Mouse (Mus musculus): ENCODE measurements at regions not wholly inside any gene's neighbourhood (a gene's known extent, or its start where the extent isn't known, plus 50 kb on each side); places are given as distances from the start of the nearest gene placed in this dataset.
"Not testable (repeated sequence)": the region's sequence is repeated elsewhere in the genome, so short reads cannot be mapped to it uniquely, and the experiment has no call there.

DNA sequence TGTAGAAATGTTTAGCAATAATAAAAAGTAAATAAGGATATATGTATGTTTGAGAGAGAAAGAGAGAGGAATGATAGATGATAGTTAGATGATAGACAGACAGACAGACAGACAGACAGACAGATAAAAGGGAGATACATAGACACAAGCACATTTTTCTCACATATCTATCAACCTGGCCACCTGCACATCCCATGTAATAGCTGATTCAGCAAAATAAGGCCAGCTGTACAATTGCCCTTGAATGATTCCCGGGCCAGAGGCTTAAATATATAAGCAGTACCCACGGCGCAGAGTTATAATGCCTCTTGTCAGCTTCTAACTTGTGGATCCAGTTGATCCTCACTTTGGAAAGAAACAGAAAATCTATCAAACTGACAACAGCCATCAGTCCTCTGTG lies 178.5 kb downstream of the Tmem114 start:
- no peak for DNase-seq

DNA sequence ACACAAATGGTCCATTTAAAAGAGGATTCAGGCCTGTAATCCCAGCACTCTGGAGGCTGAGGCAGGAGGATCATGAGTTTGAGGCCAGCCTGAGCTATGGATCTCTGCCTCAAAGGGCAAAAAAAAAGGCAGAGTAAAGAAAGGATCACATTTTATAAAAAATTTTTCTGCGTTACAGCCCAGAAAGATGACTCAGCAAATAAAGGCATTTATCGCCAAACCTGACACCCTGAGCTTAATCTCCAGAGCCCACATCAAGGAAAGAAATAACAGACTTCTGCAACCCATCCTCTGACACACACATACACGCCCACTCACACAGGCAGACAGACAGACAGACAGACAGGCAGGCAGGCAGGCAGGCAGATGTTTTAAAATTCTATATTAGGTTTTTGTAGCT lies 179.3 kb downstream of the Tmem114 start:
- DNase-seq: no peak

DNA sequence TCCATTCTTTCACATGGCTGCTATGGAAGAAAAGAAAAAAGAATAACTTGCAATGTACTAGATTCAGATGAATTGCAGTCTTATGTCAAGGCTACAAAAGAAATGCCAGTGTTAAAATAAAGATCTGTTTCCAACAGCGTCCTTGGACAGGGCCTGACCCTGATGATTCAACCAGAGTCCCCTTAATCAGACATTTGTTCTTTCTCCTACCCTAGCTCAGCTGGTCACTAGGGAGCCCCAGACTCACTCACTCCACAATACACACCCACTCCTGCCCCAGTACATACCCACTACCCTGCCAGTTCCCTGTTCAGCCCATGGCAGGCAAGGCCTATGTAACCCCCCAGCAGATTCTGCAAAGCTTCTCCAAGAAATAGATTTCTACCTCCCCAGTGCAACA lies 190.6 kb downstream of the Tmem114 start:
- no peak for DNase-seq

DNA sequence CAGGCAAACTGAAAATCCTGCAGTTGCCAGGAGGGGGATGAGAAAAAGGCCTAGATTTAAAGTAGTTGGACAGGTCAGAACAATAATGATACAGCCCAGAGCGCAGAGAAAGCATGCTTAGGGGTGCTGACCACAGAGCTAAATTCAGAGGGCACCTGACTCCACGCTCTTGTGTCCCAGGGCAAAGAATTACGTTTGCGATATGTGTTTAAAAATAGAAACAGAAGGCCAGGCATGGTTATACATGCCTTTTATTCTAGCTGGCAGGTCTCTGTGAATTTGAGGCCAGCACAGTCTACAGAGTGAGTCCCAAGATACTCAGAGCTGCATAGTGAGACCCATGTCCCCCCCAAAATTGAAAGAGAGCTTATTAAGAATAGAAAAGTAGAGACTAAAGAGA lies 192.9 kb downstream of the Tmem114 start:
- no peak for DNase-seq

DNA sequence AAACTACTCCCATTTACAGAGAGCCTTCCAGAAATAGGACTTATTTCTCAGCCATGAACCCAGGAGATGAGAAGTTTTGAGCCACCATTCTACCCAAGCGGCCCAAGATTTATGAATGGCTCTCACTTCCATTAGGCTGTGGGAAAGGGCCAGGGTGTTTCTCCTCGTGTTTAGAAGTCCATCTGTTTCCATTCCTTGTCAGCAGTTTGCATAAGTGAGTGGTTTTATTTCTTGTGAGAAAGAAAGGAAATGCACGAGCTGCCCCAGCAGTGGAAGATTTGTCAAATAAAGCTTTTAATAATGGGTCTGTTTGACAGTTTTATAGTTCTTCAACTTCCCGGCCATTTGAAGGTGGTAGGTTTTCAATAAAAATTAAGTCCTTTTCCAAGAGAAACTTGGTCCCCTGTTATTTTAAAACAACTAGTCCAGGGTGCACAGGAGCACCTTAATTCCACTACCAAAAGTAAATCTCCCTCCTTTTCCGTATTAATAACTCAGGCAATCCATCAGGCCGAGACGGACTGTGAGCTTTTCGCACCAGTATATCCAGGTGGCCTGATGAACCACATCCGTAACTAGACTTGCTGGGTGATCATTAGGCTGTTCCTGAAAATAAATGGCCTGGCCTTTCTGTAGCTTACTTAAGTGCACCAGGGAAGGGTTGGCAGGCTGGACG lies 201.2 kb downstream of the Tmem114 start:
- no peak for DNase-seq

DNA sequence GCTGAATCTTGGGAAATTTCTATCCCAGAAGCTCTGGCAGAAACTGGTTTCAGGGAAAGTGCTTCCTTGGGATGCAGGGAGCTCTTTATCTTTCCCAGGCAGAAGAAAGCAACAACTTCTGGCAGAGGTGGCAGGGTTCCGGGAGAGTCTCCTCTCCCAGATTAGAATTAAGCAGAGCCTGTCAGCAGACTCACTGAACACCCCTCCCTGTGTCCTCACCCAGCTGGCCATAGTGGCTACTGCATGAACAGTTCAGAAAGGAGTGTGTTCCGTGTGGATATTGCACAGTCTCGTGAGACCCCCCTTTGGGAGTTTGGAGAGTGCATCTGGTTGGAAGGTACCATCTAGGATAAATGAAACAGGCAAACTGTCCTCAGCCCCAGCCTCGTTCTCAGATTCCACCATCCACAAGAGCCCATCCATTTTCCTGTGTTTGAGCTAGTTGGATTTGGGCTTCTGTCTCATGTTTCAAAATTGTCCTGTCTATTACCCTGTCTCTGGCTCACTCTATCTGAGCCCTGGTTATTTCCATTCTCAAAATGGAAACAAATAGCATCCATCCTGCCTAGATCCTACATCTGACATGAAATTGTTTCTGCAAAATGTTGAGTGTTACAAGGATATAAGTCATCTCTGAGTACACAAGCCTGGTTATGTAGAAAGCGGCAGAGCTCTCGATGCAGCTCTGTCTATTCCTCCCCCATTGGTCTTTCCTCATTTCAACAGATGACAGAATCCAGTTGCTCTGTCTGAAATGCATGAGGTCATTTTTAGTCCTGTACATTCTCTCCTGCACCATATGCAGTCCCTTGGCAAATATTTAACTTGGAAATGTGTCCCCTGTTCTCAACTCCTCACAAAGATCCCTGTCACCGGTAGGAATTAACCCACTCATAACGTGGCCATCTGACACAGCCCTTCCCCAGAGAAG lies 216.4 kb downstream of the Tmem114 start:
- DNase-seq: no peak

DNA sequence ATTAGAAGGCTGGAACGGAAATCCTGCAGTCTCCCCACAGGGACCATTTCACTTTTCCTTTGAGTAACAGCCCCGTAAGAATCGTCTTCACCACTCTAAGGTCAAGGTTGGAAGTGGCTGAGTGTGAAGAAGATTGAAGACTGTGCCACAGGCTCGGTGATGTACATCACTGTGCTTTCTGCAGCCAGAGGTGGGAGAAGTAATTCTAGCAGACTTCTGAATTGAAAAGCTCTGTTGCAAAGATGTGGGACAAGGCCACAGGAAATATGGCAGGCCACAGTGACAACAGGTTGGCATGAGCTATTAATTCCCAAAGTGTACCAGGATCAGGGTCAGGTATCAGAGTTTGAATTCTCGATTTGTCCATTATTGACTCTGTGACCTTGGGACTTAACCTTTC lies 219.9 kb downstream of the Tmem114 start:
- no peak for DNase-seq

DNA sequence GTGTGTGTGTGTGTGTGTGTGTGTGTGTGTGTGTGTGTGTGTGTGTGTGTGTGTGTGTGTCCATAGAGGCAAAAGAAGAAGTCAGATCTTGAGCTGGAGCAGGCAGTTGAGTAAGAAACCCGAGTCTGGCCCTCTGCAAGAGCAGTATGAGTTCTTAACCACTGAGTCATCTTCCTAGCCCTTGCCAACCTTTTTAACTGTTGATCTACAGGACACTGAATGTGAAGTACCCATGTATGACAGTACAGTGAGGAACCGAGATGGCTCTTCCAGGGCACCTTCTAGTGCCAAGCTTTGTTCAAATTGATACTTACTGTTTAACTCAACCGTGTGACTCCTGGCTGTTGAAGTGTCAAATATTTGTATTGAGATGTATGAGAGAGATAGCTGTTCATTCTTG lies 223.6 kb downstream of the Tmem114 start:
- DNase-seq: no peak

DNA sequence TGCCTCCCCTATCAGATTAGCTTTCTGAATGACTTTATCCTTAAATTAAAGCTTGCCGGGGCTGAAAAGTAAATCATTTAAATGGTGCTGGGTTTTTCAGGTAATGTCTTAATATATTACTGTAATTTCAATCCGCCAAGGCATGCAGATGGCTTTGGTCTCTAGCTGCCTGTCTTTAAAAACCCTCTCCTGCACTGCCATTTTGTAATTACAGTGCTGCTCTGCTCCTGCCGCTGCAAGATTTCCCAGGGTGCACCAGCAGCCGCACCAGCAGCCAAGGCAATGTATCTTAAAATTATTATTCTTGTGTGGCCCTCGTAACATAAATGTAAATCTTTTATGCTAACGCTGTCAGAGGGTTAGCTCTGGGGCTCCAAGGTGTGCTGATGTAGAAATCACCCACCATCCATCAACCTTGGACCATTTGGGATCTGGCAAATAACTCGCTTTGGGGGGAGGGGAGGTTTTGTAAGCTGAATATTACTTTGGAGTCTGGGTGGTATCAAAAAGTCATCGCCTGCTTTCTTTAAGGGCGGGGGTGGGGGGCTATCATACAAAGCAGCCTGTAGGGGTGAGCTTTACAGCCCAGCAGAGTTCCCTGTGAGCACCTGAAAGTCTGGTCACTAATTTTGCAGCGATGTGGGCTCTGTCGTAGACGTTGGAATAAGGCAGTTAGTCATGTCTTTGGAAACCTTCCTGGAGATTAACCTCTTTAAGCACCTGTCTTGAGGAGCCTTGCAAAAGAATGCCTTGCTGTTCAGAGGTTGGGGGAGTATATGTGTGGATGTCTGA lies 226.0 kb downstream of the Tmem114 start:
- DNase-seq: no peak

DNA sequence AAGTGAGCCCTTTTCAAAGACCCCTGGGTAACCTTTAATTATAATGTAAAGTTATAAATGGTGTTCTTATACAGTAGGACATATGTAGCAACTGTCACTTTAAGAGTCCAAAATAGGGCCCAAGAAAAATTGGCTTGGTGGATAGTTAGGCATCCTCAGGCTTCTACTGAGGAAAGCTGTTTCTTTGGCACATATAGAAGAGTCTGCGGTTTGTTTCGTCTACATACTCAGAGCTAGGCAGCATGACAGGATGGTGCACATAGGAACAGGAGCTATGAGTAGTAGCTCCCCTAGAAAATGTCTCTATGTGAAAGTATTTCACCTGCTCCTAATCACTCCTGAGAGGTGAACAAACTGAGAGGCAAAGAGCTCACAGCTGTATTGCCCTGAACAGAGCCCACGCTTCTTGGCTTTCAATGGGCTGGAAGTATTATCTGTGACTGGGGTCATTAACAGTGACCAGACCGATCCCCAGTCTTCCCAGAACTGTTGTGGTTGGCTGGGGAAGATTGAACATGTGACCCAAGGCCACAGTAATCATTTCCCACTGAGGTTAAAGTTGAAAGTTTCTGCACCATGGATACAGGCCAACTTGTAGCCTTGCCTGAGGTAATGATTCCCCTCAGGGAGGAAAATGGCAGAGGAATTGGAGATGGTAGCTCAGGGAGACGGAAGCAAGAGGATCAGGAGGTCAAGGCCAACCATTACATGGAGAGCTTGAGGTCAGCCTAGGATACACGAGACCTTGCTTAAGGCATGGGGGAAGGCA lies 235.3 kb downstream of the Tmem114 start:
- DNase-seq: no peak

DNA sequence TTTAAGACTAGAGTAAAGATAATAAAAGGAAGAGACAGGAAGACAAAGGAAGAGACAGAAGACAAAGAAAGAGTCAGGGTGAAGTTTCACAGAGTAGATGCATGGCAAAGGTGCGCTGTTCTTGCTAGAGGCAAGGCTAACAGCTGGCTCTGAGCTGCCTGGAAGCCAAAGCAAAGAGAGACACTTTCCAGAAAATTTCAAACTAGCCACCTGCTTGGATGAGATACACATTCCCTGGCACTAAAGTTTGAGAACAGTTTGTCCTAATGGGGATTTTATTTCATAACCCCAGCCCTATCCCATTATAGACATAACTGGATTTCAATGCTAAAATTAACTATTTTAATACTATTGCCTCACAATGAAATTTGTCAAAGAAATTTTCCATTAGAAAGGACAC lies 235.9 kb downstream of the Tmem114 start:
- DNase-seq: no peak

DNA sequence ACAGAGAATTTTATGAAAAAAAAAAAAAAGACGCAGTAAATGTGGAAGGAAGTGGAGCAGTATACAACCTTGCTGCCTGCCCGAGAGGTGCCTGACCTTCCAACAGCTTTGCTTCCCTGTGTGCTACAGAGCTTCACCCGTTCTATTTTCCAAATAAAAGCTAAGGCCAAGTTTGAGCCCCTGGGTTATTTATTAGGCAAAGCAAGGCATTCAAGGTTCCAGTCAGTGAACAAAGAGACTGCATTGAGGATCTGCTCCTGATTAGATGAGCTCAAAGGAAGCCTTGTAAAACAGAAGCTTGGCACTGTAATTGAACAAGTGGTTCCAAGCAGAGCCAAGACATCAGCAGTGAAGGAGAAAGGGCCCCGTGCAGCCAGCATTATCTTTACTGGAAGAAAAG lies 236.4 kb downstream of the Tmem114 start:
- no peak for DNase-seq

DNA sequence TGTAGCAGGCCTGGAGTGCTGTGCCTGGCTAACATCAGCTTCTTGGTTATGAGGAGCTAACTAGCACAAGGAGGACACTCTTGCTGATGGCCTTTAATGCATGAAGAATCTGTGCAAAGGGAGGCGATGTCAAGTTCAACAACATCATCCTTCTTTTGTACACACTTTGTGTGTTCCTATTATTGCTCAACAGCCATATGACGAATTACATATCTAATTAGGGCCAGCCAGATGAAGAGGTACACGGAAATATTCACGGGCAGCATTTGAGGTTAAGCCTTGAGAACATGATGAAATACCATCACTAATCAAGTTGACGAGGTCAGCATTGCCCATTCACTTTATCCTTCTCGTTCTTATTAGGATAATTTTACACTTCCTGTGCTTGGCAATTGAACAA lies 240.2 kb downstream of the Tmem114 start:
- peak; percentile 16 for DNase-seq

DNA sequence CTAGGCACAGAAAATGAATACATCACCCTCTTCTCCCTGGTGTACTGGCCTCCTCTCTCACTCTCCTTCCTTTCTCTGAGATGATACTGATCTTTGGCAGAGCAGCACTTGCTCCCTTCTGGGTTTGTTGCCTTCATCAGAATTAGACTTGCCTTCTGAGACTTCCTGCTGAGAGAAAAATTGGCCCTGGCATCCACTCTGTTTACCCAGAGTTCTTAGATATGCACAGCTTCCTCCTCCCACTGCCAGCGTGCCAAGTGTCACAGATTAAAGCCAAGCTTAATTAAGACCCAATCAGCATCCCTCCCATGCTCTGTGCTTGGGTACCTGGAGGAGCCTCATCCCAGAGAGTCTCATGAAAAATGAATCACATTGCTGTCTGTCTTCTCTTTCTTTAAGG lies 246.0 kb downstream of the Tmem114 start:
- no peak for DNase-seq

DNA sequence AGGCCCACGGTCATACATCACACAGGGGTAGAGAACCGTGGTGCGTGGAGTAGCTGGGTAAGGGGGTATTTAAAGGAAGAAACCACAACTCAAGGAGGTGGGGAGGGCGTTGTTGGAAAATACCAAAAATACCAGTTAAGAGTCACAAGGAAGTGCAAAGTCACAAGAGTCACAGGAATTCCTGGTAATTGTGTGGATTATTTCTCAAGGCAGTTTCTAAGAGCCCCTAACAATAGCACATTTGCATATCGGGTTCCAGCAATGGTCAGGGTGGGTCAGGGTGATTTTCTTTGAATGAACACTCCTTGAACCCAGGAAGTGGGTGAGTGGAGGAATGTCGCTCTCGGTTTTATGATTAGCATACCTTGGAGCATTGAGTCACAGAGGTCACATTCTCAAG lies 247.7 kb downstream of the Tmem114 start:
- DNase-seq: not testable (repeated sequence)

DNA sequence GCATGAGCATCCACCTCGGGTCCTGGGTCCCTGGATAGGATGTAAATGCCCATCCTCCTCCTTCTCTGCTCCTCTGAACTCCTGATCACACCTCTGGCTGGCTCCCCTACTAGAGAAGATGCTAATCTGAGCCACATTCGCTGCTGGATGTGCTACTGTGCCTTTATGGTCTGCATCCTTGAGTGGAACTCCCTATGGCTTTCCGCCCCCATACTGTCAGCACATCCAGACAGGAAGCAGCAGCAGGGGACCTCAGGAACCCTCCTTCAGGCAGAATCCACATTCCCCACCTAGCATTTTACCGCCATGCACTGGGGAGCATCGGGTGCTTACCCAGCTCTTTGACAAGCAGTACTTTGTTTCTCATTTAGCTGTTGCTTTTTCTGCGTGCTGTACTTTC lies 248.8 kb downstream of the Tmem114 start:
- DNase-seq: peak; percentile 8

Measured in retina, postnatal 1 day (tissue).